Mouse (Mus musculus): ENCODE measurements around the gene Rufy2. TPM values are rescaled to one million over a fixed set of nuclear protein-coding genes. Genes with fewer than 3 reads are reported as not detected.
A peak's percentile ranks its signal among the peaks of the same experiment; 100 is the strongest.

The Rufy2 gene
- total RNA-seq, 2 experiments from 2014 or later, result 7.3 to 9.5 TPM

DNA sequence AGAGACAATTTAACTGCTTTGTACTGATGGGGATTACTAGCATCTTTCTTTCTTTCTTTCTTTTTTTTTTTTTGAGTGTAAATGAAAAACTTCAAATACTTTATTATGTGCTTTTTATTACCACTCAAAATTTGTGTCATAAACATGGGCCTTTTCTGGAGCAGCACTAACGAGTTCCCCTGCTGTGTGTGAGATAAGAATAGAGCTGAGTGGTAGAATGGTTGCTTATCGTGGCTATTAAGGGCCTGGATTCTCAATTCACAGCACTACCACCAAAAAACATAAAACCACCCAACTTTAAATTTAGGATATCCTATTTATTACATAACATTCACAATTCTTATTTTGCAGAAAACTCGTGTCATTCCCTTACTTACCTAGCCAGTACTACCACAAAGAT is 33.5 kb downstream of the Rufy2 start:
- no peak for ATAC-seq (replicated peaks; ENCODE audit: poor library complexity, severe bottlenecking)

DNA sequence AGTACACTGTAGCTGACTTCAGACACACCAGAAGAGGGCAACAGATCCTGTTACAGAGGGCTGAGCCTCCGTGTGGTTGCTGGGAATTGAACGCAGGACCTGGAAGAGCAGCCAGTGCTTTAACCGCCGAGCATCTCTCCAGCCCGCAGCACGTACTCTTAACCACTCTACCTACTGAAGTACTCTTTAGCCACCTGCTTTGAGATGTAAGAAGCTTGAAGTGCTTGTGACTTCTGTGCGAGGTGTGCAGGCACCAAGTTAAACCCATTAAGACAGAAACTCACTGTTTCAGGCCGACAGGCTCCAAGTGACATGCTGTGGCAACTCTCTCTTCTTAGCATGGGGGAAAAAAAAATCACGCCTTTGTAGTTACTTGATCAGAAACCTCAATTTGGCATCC is 34.1 kb downstream of the Rufy2 start:
- no peak for ATAC-seq (replicated peaks; ENCODE audit: poor library complexity, severe bottlenecking)

DNA sequence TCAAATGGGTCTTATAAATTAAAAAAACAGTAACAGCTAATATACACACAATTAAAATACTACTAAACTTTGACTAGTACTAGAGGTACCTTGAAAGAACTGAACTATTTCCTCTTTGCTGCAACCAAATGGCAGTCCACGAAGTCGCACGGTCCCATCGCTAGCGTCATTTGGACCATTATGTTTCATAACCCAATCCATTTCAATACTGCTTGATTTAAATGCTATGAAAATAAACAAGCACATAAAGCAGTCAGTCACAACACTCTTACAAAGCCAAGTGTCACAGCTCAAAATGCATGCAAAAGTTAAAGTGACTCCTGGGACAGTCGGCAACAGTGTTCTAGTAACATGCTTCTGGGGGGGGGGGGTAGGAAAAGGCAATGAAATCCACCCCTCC is 39.3 kb downstream of the Rufy2 start:
- no peak for ATAC-seq (replicated peaks; ENCODE audit: poor library complexity, severe bottlenecking)

DNA sequence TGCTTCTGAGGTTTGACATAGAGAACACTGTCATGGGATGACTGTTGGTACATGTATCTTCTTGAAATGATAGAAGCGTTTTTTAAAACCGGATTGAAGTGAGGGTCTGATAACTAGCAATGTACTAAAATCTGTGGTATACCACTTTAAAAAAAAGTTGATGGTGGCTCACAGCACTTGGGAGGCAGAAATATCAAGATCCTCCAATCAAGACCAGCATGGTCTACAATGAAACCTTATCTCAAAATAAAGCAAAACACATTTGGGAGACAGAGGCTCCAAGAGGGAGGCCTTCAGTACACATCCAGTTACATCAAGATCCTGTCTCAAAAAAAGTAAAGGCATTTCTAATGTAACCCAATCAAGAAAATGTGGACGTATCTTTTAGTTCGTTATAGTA is 41.7 kb downstream of the Rufy2 start:
- ATAC-seq (replicated peaks; ENCODE audit: poor library complexity, severe bottlenecking), result no peak

DNA sequence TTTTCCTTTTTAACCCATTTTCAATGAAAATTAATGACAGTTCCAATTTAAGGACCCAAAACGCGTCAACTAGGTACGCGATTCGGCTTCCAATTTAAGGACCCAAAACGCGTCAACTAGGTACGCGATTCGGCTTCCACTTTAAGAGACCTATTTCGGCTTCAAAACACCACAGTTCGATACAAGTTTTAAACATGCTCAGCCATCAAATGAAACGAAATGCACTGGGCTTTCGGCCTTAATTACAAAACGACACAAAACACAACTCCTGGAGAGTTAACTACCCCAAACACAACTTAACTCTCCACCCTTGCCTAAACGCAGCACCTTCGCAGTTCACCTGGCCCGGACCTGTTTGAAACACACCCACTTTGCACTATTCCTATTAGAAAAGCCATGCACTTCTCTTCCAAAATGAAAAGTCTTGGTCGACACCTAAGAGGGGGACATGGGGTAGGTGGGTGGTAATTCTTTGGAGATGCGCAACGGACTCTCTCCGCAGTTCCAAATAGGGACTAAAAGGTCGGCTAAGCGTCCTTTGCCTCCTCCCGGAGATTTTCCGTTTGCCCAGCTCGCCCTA is 42.6 kb downstream of the Rufy2 start:
- ATAC-seq (replicated peaks; ENCODE audit: poor library complexity, severe bottlenecking), result no peak

DNA sequence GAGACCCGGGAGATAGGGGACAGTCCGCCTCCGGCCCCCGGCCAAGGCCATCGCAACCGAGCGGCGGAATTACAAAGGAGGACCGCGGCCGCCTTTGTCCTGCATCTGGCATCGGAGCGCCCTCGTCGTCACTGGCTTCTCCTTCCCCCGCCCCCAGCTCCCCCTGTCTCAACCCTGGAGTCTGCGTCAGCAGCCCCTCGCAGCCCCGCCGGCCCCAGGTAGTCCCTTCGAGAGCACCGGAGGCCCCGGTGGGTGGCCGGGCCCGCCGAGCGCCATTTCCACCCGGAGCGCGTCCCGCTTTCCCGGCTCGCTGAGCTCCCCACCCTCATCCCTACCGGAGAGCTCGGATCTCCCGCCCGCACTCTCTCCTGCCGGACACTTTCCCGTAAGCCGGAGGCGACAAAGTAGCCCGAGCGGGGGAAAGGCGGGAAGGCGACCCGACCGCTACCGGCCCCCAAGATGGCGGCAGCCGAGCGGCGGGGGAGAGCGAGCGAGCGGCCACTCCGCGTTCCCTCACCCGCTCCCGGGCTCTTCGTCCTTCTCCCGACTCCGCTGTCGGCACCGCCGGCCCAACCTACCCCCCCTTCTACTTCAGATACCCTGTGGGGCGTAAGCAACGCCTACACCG is 43.2 kb downstream of the Rufy2 start:
- ATAC-seq (replicated peaks; ENCODE audit: poor library complexity, severe bottlenecking), result peak; percentile 50

DNA sequence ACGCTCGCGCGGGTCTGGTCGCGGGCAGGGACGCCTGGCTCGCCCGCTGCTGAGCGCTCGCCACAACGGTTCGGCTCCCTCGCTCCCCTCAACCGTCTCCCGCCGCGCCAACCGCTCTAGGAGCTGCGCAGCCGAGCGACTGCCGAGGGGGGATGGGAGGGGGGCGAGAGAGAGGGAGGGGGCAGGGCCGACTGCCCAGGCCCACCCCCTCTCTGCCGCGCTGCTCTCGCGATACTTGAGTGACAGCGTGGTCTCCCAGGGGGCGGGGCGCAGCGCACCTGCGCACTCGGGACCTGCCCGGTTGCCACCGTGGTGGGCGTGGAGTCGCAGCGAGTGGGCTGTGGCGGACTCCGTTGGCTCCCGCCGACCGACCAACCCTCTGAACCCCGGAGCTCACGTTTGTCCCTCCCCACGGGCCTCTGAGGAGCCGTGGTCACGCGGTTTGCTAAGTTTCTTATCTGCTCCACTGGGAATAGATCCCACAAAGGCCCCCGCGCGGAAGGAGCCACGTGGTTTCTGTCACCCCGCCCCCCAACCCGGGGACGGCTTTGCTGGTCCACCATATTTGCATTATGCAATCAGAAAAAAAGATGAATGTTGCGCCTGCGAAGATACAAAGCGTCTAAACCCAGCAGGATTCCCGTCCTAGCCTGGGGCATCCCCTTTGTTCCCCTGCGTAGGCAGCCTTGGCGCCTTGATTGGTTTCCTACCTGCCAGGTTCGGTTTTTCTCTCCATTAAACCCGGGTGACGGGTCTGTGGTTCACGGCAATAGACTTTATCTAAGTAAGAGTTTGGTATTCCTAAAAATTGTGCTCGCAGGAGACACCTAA is 43.9 kb downstream of the Rufy2 start, which contains the start of the genes Hnrnph3 and Pbld2:
Gene Hnrnph3, minus strand, starts transcription at position 469 of the 831 bp plus-strand sequence.
Gene Pbld2, plus strand, starts transcription at position 567 of the 831 bp plus-strand sequence.
- peak; percentile 85 for ATAC-seq (replicated peaks; ENCODE audit: poor library complexity, severe bottlenecking)

DNA sequence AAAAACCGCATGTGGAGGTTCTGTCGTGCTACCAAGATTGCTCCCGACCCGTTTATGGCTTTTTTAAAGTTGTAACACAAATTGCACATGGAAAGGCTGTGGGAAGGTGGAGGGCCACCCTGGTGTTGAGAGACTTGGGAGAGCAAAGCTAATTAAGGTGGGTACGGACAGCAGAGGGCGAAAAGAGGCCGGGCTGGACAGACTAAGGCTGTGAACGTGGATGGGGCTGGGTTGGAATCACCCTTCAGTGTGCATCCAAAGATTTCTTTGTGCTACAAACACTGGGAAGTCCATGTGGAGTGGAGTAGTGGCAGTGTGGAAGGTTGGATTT is 44.5 kb downstream of the Rufy2 start:
- ATAC-seq (replicated peaks; ENCODE audit: poor library complexity, severe bottlenecking), result peak; percentile 21; the same call in 1 of the 2 replicates

DNA sequence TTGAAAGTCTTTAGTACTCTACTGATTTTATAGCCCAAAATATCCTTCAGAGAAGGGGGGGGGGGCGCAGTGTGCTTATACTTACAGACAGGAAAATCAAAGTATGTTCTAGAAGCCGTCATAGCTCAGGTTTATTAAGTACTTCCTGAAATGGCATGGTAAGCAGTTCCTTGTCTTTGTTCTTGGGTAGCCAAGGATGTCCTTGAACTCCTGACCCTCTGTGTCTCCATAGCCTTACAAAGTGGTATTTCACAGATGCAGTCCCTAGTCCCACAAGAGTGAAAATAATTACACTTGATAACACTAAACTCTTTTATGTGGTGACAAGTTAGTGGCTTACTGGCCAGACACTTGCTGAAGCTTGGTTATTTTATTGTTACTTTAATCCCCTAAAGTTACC is 45.0 kb downstream of the Rufy2 start:
- no peak for ATAC-seq (replicated peaks; ENCODE audit: poor library complexity, severe bottlenecking)

DNA sequence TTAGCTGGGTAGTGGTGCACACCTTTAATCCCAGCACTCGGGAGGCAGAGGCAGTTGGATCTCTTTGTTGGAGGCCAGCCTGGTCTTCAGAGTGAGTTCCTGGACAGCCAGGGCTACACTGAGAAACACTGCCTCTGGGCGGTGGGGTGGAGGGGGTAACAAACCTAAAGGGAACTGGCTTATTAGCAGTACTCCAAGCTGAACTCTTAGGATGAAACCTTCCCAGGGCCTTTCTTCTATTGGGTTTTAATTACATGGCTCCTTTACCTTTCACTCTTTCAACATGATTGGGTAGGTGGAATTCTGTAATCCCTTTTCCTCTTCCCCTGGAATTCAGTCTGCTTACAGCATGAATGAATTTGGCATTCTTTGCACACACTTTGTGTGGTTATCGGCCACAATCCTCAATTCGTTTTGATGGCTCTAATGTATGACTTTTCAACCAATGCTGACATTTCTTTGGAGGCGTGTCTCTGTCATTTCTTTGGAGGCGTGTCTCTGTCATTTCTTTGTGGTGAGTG is 45.5 kb downstream of the Rufy2 start:
- no peak for ATAC-seq (replicated peaks; ENCODE audit: poor library complexity, severe bottlenecking)

DNA sequence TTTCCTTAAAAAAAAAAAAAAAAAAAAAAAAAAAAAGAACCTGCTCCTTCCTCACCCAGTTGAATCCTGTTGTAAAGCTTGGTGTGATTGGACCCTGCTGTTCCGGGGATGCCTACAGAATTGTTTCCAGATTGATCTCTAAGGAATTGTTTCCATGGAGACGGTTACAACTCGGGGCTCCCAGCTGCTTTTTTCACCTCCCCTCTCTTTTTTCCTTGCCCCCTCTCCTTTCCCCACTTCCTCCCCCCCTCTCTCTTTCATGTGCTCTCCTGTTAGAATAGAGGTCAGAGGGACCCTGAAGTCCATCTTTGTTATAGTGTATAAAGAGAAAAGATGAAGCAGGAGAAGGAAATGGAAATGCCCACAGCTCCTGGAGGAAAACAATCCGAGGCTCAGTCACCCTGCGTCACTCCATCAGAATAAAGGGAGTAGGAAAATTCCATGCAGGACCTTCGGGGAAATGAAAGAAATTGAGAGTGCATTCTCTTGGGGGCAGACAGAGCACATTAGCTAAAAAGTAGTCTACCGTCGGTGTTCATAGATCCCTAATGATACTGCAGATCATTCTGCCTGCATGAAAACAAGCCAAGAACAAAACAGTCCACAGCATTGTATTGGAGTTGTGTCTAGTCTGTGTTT is 46.3 kb downstream of the Rufy2 start:
- no peak for ATAC-seq (replicated peaks; ENCODE audit: poor library complexity, severe bottlenecking)

DNA sequence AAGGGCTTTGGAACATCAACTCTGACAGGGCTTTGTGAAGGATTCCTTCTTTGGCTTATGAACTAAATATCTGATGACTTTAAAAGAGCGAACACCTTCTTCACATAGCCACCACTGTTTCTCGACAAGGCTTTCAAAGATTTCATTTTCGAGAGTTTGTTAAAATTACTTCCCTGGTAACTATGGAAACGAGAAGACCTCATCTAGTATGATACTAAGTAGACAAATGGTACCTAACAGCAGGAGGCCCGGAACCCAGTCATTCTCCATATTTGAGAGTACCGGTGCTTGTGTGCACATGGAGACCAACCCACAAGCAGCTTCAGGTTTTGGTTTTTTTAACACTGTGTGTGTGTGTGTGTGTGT is 46.8 kb downstream of the Rufy2 start:
- ATAC-seq (replicated peaks; ENCODE audit: poor library complexity, severe bottlenecking), result no peak

DNA sequence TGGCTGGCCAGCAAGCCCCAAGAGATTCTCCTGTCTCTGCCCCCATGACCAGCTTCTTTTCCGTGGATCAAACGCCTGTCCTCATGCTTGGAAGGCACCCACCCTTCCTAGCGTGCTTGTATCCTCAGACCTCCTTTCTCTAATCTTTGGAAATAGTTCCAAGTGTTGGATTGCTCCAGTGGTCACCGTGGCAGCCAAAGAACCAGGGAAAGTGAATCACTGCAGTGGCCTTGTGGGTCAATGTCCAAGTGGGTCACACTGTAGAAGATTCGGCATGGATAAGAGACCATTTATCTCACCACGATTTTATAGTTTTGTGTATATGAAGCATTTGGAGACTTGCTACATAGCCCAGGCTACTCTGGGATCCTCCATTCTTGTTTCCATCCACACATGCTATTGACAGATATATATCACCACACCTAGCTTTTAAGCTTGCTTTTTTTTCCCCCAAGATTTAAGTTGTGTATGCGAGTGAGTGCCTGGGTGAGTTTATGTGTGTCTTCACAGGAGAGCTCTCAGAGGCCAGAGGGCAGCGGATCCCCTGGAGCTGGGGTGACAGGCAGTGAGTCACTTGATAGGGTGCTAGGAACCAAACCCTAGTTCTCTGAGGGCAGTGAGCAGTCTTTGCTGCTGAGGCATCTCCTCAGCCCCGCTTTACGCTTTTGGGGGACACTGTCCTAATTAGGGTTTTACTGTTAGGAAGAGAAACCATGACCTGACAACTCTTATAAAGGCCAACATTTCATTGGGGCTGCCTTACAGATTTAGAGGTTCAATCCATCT is 47.5 kb downstream of the Rufy2 start:
- no peak for ATAC-seq (replicated peaks; ENCODE audit: poor library complexity, severe bottlenecking)

DNA sequence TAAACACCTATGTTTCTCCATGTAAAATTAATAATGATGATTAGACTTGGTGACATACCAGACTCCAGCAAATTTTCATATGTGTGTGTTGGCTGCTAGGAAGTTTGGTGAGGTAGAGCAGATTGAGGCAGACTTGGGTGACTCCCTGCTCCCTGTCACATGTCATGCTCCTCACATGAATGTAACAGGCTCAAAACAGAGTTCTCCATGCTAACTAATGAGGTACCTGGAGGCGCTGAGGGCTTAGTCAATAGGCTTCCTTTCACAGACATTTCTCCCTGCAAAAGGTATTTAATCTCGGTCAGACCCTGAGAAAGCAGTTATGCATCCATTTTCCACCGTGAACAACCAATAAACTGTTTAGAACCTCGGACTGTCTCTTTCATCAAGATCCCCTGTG is 48.4 kb downstream of the Rufy2 start:
- ATAC-seq (replicated peaks; ENCODE audit: poor library complexity, severe bottlenecking), result no peak

DNA sequence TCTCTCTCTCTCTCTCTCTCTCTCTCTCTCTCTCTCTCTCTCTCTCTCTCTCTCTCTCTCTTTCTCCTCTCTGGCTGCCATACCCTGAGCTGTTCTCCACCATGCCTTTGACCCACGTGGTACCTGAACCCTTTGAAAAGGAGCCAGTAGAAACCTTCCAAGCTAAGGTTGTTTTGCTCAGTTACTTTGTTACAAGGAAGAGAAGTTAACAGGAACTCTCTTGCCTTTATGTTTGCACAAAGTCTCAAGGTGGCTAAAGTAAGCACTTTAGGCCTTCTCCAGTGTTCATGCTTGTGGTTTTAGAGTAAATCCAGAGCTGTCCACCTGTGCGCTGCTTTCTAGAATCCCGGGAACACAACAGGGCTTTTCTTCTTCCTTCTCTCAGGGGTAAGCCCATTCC is 52.2 kb downstream of the Rufy2 start:
- ATAC-seq (replicated peaks; ENCODE audit: poor library complexity, severe bottlenecking), result no peak

DNA sequence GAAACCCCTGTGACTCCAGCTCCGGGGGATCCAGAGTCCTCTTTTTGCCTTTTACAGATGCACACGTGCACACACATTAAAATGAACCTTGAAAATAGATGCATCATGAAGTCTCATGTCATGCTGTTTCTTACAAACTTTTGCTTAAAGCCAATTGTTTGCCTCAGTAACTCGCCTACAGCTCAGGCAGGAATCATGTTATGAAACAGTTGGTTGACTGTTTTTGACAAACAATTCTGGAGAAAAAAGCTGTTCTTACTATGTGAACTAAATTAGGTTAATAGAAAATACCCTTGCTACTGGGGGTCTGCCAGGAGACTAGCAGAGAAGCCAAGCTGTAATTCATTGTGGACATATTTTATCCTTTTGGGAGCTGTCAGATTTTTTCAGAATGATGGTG is 52.9 kb downstream of the Rufy2 start:
- ATAC-seq (replicated peaks; ENCODE audit: poor library complexity, severe bottlenecking), result no peak

DNA sequence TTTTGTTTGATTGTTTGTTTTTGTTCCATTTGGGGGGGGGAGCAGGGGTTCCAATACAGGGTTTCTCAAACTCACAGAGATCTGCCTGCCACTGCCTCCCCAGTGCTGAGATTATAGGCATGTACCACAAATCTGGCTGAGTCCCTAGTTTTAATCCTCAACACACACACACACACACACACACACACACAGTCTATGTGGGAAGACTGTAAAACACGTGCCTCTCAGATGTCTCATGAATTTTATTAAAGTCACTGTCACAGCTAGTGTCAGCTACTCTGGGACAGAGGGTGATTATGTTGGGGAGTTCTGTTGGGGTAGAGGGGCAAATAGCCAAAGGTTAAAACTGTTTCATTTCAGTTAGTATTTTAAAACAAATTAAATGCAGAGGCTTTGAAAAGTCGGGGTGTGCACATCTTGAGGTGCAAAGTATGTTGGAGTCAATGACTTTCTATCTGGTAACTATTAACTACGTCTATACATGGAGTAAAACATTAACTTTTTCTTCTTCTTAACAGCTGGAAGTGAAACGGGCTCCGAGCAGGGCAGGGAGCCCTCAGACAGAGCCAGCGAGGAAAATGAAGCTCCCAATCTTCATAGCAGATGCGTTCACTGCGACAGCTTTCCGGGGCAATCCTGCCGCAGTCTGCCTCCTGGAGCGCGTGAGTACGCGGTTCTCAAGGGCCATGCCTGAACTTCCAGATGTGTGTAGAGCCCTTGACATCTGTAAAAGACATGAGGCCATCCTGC is 58.7 kb downstream of the Rufy2 start:
- ATAC-seq (replicated peaks; ENCODE audit: poor library complexity, severe bottlenecking), result no peak

DNA sequence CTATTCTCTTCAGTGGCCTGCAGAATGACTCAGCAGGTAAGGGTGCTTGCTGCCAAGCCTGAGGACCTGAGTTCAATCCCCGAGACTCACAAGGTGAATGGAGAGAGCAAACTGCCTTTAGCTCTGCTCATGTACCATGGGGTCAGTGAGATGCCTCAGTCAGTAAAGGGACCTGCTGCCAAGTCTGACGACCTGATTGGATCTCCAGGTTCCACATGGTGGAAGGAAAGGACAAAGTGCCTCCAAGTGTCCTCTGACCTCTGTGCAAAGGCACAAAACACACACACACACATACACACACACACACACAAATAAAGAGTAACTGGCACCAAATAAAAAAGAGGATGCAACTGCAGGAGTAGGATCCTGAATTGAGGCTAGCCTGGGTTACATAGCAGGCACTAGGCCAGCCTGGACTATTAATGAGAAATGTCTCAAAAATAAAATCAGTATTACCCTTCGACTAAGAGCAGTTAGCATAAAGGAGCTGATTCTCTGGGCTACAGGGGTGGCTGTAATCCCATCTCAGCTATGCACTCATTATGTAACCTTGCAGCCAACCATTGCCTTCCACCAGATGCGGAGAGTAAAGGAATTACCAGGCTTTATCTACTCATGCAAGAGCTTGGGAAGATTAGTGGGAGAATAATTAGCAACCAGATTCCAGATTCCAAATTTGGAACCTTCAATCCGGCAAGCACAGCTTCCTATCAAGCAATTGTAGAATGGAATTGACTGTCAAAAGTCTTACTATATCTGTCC is 60.0 kb downstream of the Rufy2 start:
- no peak for ATAC-seq (replicated peaks; ENCODE audit: poor library complexity, severe bottlenecking)

DNA sequence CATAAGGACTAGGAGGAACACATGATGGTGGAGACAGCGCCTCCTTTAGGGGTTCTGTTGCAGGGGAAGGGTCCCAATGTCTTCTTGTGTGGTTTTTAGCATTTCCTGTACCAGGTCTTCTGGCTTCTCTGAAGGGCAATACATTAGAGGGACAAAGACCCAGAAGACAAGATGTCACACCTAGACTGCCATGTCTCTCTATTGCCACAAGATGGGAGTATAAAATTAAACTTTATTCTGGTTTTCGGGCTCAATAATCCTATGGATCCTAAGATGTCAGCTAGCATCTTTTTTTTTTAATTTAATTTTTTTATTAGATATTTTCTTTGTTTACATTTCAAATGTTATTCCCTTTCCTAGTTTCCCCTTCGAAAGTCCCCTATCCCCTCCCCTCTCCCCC is 63.1 kb downstream of the Rufy2 start:
- no peak for ATAC-seq (replicated peaks; ENCODE audit: poor library complexity, severe bottlenecking)
